ENCODE assay signal across 16 mouse cellular contexts in the genomic region with DNA sequence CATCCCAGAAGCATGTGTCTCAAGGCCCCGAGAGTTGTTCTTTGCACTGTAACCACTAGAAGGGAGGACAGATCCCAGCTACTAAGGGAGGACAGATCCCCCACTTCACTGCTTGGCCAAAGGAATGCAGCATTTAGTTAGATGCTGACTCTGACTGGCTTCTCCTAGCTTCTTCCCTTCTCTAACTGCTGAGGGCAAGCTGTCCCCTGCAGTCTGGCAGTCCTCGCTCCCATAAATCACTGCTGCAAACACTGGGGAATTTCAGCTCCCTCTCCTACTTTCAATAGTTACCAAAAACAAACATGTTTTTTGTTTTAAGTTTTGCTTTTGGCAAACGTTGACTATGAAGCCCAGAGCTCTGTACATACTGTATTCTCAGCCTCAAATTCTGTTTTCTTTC. TPM values are rescaled to one million over a fixed set of nuclear protein-coding genes. Genes with fewer than 3 reads are reported as not detected.
"Had no signal": no experiment of that assay in that cellular context is flagged by ENCODE, and none has a peak within 500 bp of the region (broad histone marks: within the 10 kb centered on the region; RNA-seq: fewer than 3 reads in every experiment).

No protein-coding gene starts in this region.

- H3K36me3 ChIP-seq: limb, embryonic 15.5 days; liver, embryonic 12.5 days; midbrain, embryonic 10.5 days; neural tube, embryonic 15.5 days had no signal

- DNase-seq: layer of hippocampus, adult 9-11 months; layer of hippocampus, postnatal 36 days; lung, embryonic 14.5 days; lung, postnatal 10 days; lung, postnatal 4 days; midbrain, embryonic 14.5 days; right cerebral cortex, adult 18-20 months; right cerebral cortex, postnatal 25 days; thymus, postnatal 36 days had no signal

- H3K27ac ChIP-seq: limb, embryonic 15.5 days; liver, embryonic 12.5 days; midbrain, embryonic 10.5 days; neural tube, embryonic 15.5 days; stomach, postnatal 0 days had no signal

- H3K27me3 ChIP-seq: limb, embryonic 15.5 days; liver, embryonic 12.5 days; neural tube, embryonic 15.5 days had no signal

- H3K4me3 ChIP-seq: limb, embryonic 15.5 days; liver, embryonic 12.5 days; midbrain, embryonic 10.5 days; myocyte; neural tube, embryonic 15.5 days had no signal

- H3K4me1 ChIP-seq: limb, embryonic 15.5 days; midbrain, embryonic 10.5 days; neural tube, embryonic 15.5 days had no signal

RNA-seq across cellular contexts. Expression of a gene that starts 22.5 kb away (rescaled TPM):
- polyA plus RNA-seq: intestine, postnatal 0 days had no signal
